Mouse (Mus musculus) midbrain, postnatal 0 days (tissue): ENCODE data around the gene Abcg5. TPM values are rescaled to one million over a fixed set of nuclear protein-coding genes. Genes with fewer than 3 reads are reported as not detected.

Experiments
- ATAC-seq: fragments of 200-750 bp; cut with Nextera tagmentation; 2 replicates; pipeline ENCODE4 v1.8.0; 2017; ENCODE audit warnings: moderate number of reproducible peaks, mild to moderate bottlenecking, moderate TSS enrichment, moderate library complexity; ENCODE audit not compliant: low FRiP score
- DNase-seq: peaks from one replicate; pipeline ENCODE4 v3.0.0-alpha.2; 2015; ENCODE audit warnings: low spot score
- H3K27ac ChIP-seq: fragments of 300-500 bp; sonication (generic); 2 replicates; pipeline ENCODE4 v1.5.1; 2014; ENCODE audit warnings: low read depth, mild to moderate bottlenecking, low read length, mixed read lengths
- H3K27me3 ChIP-seq: fragments of 300-500 bp; sonication (generic); 2 replicates; pipeline ENCODE4 v1.6.1; 2014; ENCODE audit warnings: low read length, control low read depth, mixed read lengths; ENCODE audit not compliant: insufficient read depth
- H3K36me3 ChIP-seq: fragments of 300-500 bp; sonication (generic); 2 replicates; pipeline ENCODE4 v1.6.1; 2014; ENCODE audit warnings: low read length, control low read depth, mixed read lengths; ENCODE audit not compliant: insufficient read depth
- H3K4me1 ChIP-seq: fragments of 300-500 bp; sonication (generic); 2 replicates; pipeline ENCODE4 v1.6.1; 2014; ENCODE audit warnings: mild to moderate bottlenecking, control low read depth, antibody characterized with exemption, low read length, mixed read lengths; ENCODE audit not compliant: insufficient read depth
- H3K4me2 ChIP-seq: fragments of 300-500 bp; sonication (generic); 2 replicates; pipeline ENCODE4 v1.6.1; 2014; ENCODE audit warnings: low read depth, mild to moderate bottlenecking, low read length, mixed read lengths; ENCODE audit not compliant: poor library complexity, severe bottlenecking
- H3K4me3 ChIP-seq: fragments of 300-500 bp; sonication (generic); 2 replicates; pipeline ENCODE4 v1.5.1; 2014; ENCODE audit warnings: low read depth, mild to moderate bottlenecking, low read length, moderate library complexity
- H3K9ac ChIP-seq: fragments of 300-500 bp; sonication (generic); replicated peaks from 2 replicates; pipeline ENCODE4 v1.6.1; 2014; ENCODE audit warnings: mild to moderate bottlenecking, low read length, moderate library complexity, mixed read lengths; ENCODE audit not compliant: poor library complexity, severe bottlenecking
- H3K9me3 ChIP-seq: fragments of 300-500 bp; sonication (generic); 2 replicates; pipeline ENCODE4 v1.6.1; 2016; ENCODE audit warnings: low read length, control low read depth
- CTCF ChIP-seq: IDR thresholded peaks from 2 replicates; pipeline ENCODE4 v1.5.1; 2016; ENCODE audit warnings: antibody characterized with exemption, mild to moderate bottlenecking
- WGBS: fragments of 180-500 bp; shearing (Covaris S2); extraction: QIAGEN DNeasy Blood & Tissue Kit; methylation state at CpG from one replicate; pipeline ENCODE4 v1.1.7; 2014; 5-methylcytosine and 5-hydroxymethylcytosine counted together
- polyA plus RNA-seq: library from polyadenylated mRNA; unstranded; fragments of >200 nt; fragmentation: Nextera tagmentation; extraction: Ambion mirVana; gene quantifications from 2 replicates; pipeline ENCODE4 v1.2.1, GENCODE M21; 2015
- total RNA-seq: library from RNA; depleted of rRNA; stranded (reverse); fragments of >200 nt; gene quantifications from 2 replicates; pipeline ENCODE4 v1.2.3, GENCODE M21; 2014

Gene Abcg5
- total and polyA plus RNA-seq, 2 experiments from 2014 or later, result 1.3 to 2.9 TPM

GRCm38 (mm10) chr17:84627721-84628120, 55.1 kb downstream of the Abcg5 start:
- ATAC-seq (no peak), DNase-seq (no peak)
- no peak for TF ChIP-seq CTCF
- H3K27ac ChIP-seq, result no peak overlapping the region
- no peak overlapping the region for H3K4me2 ChIP-seq
- H3K9me3 ChIP-seq, result no peaks in the 10 kb centered on the region
- no peaks in the 10 kb centered on the region for H3K4me1 ChIP-seq
- no peak overlapping the region for H3K4me3 ChIP-seq
- 87% methylated on average over 10 of the region's 10 CpGs for WGBS
- H3K36me3 ChIP-seq, result no peaks in the 10 kb centered on the region
- H3K27me3 ChIP-seq, result no peaks in the 10 kb centered on the region
- H3K9ac ChIP-seq, result no peak overlapping the region

GRCm38 (mm10) chr17:84626857-84627305, 55.9 kb downstream of the Abcg5 start:
- H3K36me3 ChIP-seq, result no peaks in the 10 kb centered on the region
- H3K9me3 ChIP-seq, result no peaks in the 10 kb centered on the region
- ATAC-seq (peak; percentile 64), DNase-seq (peak; percentile 21)
- H3K27me3 ChIP-seq, result no peaks in the 10 kb centered on the region
- WGBS, result 23% methylated on average over 9 of the region's 9 CpGs
- H3K9ac ChIP-seq, result peak overlapping the region; percentile 67
- peak overlapping the region; percentile 67 for H3K4me2 ChIP-seq
- H3K27ac ChIP-seq, result peak overlapping the region; percentile 80
- H3K4me3 ChIP-seq, result peak overlapping the region; percentile 57
- no peaks in the 10 kb centered on the region for H3K4me1 ChIP-seq
- TF ChIP-seq CTCF, result peak; percentile 53

- TF ChIP-seq CTCF, result no peak
- H3K27me3 ChIP-seq, result no peaks in the 10 kb centered on the region
- WGBS, result 1% methylated on average over 25 of the region's 25 CpGs
- peak within 1 kb of the TSS; percentile 67 for H3K9ac ChIP-seq
- H3K36me3 ChIP-seq, result no peaks in the 10 kb centered on the region
- DNase-seq (peak; percentile 98), ATAC-seq (peak; percentile 94)
- H3K4me1 ChIP-seq, result no peaks in the 10 kb centered on the region
- peak within 1 kb of the TSS; percentile 80 for H3K27ac ChIP-seq
- H3K9me3 ChIP-seq, result no peaks in the 10 kb centered on the region
- H3K4me3 ChIP-seq, result peak within 1 kb of the TSS; percentile 57
- H3K4me2 ChIP-seq, result peak within 1 kb of the TSS; percentile 67
Measured at GRCm38 (mm10) chr17:84626276-84626856, 56.4 kb downstream of the Abcg5 start, which contains the start of gene Dync2li1. Gene Dync2li1 (plus strand): TSS chr17:84626496.

GRCm38 (mm10) chr17:84622873-84623272, 59.9 kb downstream of the Abcg5 start:
- no peak for DNase-seq
- no peak for ATAC-seq
- Histone ChIP-seq H3K4me2 (no peak overlapping the region), H3K36me3 (no peaks in the 10 kb centered on the region), H3K4me3 (no peak overlapping the region), H3K9me3 (no peaks in the 10 kb centered on the region), H3K4me1 (no peaks in the 10 kb centered on the region), H3K27ac (no peak overlapping the region), H3K9ac (no peak overlapping the region), H3K27me3 (no peaks in the 10 kb centered on the region)
- 80% methylated on average over 2 of the region's 2 CpGs for WGBS
- no peak for TF ChIP-seq CTCF

GRCm38 (mm10) chr17:84622028-84622427, 60.8 kb downstream of the Abcg5 start:
- peak; percentile 62 for TF ChIP-seq CTCF
- no peak overlapping the region for H3K4me3 ChIP-seq
- ATAC-seq, result no peak
- H3K36me3 ChIP-seq, result no peaks in the 10 kb centered on the region
- 79% methylated on average over 4 of the region's 4 CpGs for WGBS
- H3K27ac ChIP-seq, result no peak overlapping the region
- H3K9ac ChIP-seq, result no peak overlapping the region
- H3K4me1 ChIP-seq, result no peaks in the 10 kb centered on the region
- no peak for DNase-seq
- no peaks in the 10 kb centered on the region for H3K27me3 ChIP-seq
- no peaks in the 10 kb centered on the region for H3K9me3 ChIP-seq
- no peak overlapping the region for H3K4me2 ChIP-seq

- H3K4me2 ChIP-seq, result no peak overlapping the region
- WGBS, result 76% methylated on average over 6 of the region's 6 CpGs
- no peaks in the 10 kb centered on the region for H3K36me3 ChIP-seq
- no peak overlapping the region for H3K4me3 ChIP-seq
- H3K9me3 ChIP-seq, result no peaks in the 10 kb centered on the region
- no peaks in the 10 kb centered on the region for H3K27me3 ChIP-seq
- H3K27ac ChIP-seq, result no peak overlapping the region
- DNase-seq (no peak), ATAC-seq (no peak)
- no peaks in the 10 kb centered on the region for H3K4me1 ChIP-seq
- no peak overlapping the region for H3K9ac ChIP-seq
- TF ChIP-seq CTCF, result no peak
Measured at GRCm38 (mm10) chr17:84621209-84621608, 61.6 kb downstream of the Abcg5 start.
